Mouse (Mus musculus) spleen, adult 2 months (tissue): ENCODE data around the gene Hoxd13.

Experiments used
- CTCF ChIP-seq: fragments of 200-500 bp; IDR thresholded peaks from 2 replicates; pipeline ENCODE4 v1.5.1; 2011; ENCODE audit warnings: mild to moderate bottlenecking, inconsistent platforms; ENCODE audit not compliant: insufficient read depth, insufficient read length, insufficient replicate concordance; ENCODE audit errors: extremely low read depth
- POLR2A ChIP-seq: fragments of 200-500 bp; IDR thresholded peaks from 2 replicates; pipeline ENCODE4 v1.6.1; 2011; ENCODE audit warnings: low read depth, low read length, inconsistent platforms

GRCm38 (mm10) chr2:74661685-74662084 lies 6.4 kb upstream of the Hoxd13 start:
- TF ChIP-seq CTCF: no peak
- no peak for TF ChIP-seq POLR2A
